Mouse (Mus musculus): ENCODE measurements around the gene Tmem245. TPM values are rescaled to one million over a fixed set of nuclear protein-coding genes. Genes with fewer than 3 reads are reported as not detected.

Gene Tmem245
- polyA plus RNA-seq, 2 experiments, result 1.4 to 2.0 TPM

DNA sequence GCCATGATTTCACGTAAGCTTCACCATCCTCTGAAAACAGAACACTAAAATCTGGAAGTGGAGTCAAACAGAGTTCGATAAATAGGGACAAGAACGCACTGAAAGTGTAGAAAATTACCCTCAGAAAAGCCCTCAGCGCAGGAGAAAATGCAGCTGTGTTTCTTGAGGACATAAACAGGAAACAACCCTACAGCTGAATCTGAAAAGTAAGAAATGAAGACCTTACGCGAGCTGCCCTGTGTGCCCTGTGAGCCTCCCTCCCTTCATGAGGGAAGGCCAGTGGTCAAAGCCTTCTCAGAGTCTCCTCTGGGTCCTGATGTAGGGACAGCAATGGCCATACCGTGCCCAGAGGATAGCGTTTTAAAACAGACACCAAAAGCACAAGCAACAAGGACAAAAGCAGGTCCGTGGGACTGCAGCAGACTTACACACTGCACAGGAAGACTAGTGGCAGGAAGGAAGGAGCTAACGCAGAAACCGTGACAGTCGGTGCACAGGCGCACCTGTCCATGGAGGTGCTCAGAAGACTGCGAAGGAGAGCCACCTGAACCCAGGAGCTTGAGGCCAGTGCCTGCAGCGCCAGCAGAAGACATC is 31.4 kb downstream of the Tmem245 start:
- H3K27ac ChIP-seq, result no peak overlapping the region
- H3K9me3 ChIP-seq (ENCODE audit: control insufficient read depth, low read length), result no peaks in the 10 kb centered on the region
- WGBS (ENCODE audit: insufficient replicate concordance), result 80% methylated on average over 15 of the region's 15 CpGs
- H3K4me2 ChIP-seq (ENCODE audit: low read depth), result no peak overlapping the region
- DNase-seq (ENCODE audit: low read depth in 3 of 3, low spot score in 3 of 3) (no peak), ATAC-seq (ENCODE audit: insufficient read depth) (no peak)
- H3K4me1 ChIP-seq (replicated peaks; ENCODE audit: control insufficient read depth in 2 of 2, insufficient read depth in 2 of 2, low read length in 1 of 2), result no peaks in the 10 kb centered on the region
- TF ChIP-seq CTCF (IDR thresholded peaks at IDR 0.05; ENCODE audit: low read depth) (no peak), EP300 (IDR thresholded peaks at IDR 0.05; ENCODE audit: low read depth) (no peak)
- no peaks in the 10 kb centered on the region for H3K27me3 ChIP-seq (ENCODE audit: control insufficient read depth, insufficient read depth, low read length)
- H3K9ac ChIP-seq (replicated peaks), result no peak overlapping the region
- H3K36me3 ChIP-seq (replicated peaks; ENCODE audit: control insufficient read depth, insufficient read depth, low read depth), result peaks cover 7% of the 10 kb centered on the region
- no peak overlapping the region for H3K4me3 ChIP-seq (ENCODE audit: insufficient read depth in 1 of 2, low read depth in 2 of 2, low read length in 2 of 2)

- TF ChIP-seq EP300 (IDR thresholded peaks at IDR 0.05; ENCODE audit: low read depth) (no peak), CTCF (IDR thresholded peaks at IDR 0.05; ENCODE audit: low read depth) (no peak)
- H3K27ac ChIP-seq, result no peak overlapping the region
- no peaks in the 10 kb centered on the region for H3K27me3 ChIP-seq (ENCODE audit: control insufficient read depth, insufficient read depth, low read length)
- H3K4me2 ChIP-seq (ENCODE audit: low read depth), result no peak overlapping the region
- H3K9ac ChIP-seq (replicated peaks), result no peak overlapping the region
- H3K36me3 ChIP-seq (replicated peaks; ENCODE audit: control insufficient read depth, insufficient read depth, low read depth), result peaks cover 7% of the 10 kb centered on the region
- 74% methylated on average over 1 of the region's 1 CpGs for WGBS (ENCODE audit: insufficient replicate concordance)
- no peaks in the 10 kb centered on the region for H3K4me1 ChIP-seq (replicated peaks; ENCODE audit: control insufficient read depth in 2 of 2, insufficient read depth in 2 of 2, low read length in 1 of 2)
- DNase-seq (ENCODE audit: low read depth in 3 of 3, low spot score in 3 of 3) (no peak), ATAC-seq (ENCODE audit: insufficient read depth) (no peak)
- no peaks in the 10 kb centered on the region for H3K9me3 ChIP-seq (ENCODE audit: control insufficient read depth, low read length)
- H3K4me3 ChIP-seq (ENCODE audit: insufficient read depth in 1 of 2, low read depth in 2 of 2, low read length in 2 of 2), result no peak overlapping the region
These were observed 32.5 kb downstream of the Tmem245 start for GRCm38 (mm10) chr4:56914761-56915160.

DNA sequence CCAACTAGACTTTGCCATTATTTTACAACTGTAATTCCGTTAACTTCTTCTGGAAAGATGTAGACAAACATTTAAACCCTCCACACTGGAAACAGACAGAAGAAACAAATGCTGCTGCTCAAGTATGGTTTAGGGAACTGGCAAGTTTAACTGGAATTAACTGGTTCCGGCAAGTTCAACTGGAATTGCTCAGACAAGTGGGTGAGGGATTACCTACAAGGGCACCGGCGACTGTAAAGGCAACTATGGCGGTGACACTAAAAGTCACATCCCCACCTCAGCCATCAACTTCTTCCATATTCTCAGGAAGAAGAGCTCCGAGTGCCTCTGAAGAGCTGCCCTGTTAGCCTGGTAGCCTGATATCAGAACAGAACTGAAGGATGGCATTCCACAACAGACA is 32.9 kb downstream of the Tmem245 start:
- Histone ChIP-seq H3K27ac (no peak overlapping the region), H3K27me3 (ENCODE audit: control insufficient read depth, insufficient read depth, low read length) (no peaks in the 10 kb centered on the region), H3K4me2 (ENCODE audit: low read depth) (no peak overlapping the region), H3K9ac (replicated peaks) (no peak overlapping the region), H3K9me3 (ENCODE audit: control insufficient read depth, low read length) (no peaks in the 10 kb centered on the region), H3K4me1 (replicated peaks; ENCODE audit: control insufficient read depth in 2 of 2, insufficient read depth in 2 of 2, low read length in 1 of 2) (no peaks in the 10 kb centered on the region), H3K36me3 (replicated peaks; ENCODE audit: control insufficient read depth, insufficient read depth, low read depth) (peaks cover 7% of the 10 kb centered on the region), H3K4me3 (ENCODE audit: insufficient read depth in 1 of 2, low read depth in 2 of 2, low read length in 2 of 2) (no peak overlapping the region)
- DNase-seq (ENCODE audit: low read depth in 3 of 3, low spot score in 3 of 3) (no peak), ATAC-seq (ENCODE audit: insufficient read depth) (no peak)
- no peak for TF ChIP-seq EP300 (IDR thresholded peaks at IDR 0.05; ENCODE audit: low read depth)
- TF ChIP-seq CTCF (IDR thresholded peaks at IDR 0.05; ENCODE audit: low read depth), result no peak
- 80% methylated on average over 6 of the region's 6 CpGs for WGBS (ENCODE audit: insufficient replicate concordance)

GRCm38 (mm10) chr4:56912382-56913001 is 34.7 kb downstream of the Tmem245 start:
- Histone ChIP-seq H3K36me3 (replicated peaks; ENCODE audit: control insufficient read depth, insufficient read depth, low read depth) (peaks cover 7% of the 10 kb centered on the region), H3K9me3 (ENCODE audit: control insufficient read depth, low read length) (no peaks in the 10 kb centered on the region), H3K4me3 (ENCODE audit: insufficient read depth in 1 of 2, low read depth in 2 of 2, low read length in 2 of 2) (no peak overlapping the region), H3K27me3 (ENCODE audit: control insufficient read depth, insufficient read depth, low read length) (no peaks in the 10 kb centered on the region), H3K4me2 (ENCODE audit: low read depth) (no peak overlapping the region), H3K4me1 (replicated peaks; ENCODE audit: control insufficient read depth in 2 of 2, insufficient read depth in 2 of 2, low read length in 1 of 2) (no peaks in the 10 kb centered on the region), H3K27ac (no peak overlapping the region), H3K9ac (replicated peaks) (no peak overlapping the region)
- ATAC-seq (ENCODE audit: insufficient read depth), result no peak
- DNase-seq (ENCODE audit: low read depth in 3 of 3, low spot score in 3 of 3), result no peak
- TF ChIP-seq CTCF (IDR thresholded peaks at IDR 0.05; ENCODE audit: low read depth), result no peak
- TF ChIP-seq EP300 (IDR thresholded peaks at IDR 0.05; ENCODE audit: low read depth), result no peak
- 79% methylated on average over 7 of the region's 7 CpGs for WGBS (ENCODE audit: insufficient replicate concordance)

GRCm38 (mm10) chr4:56909568-56909967 is 37.7 kb downstream of the Tmem245 start:
- Histone ChIP-seq H3K27ac (no peak overlapping the region), H3K9ac (replicated peaks) (no peak overlapping the region), H3K4me3 (ENCODE audit: insufficient read depth in 1 of 2, low read depth in 2 of 2, low read length in 2 of 2) (no peak overlapping the region), H3K9me3 (ENCODE audit: control insufficient read depth, low read length) (no peaks in the 10 kb centered on the region), H3K4me2 (ENCODE audit: low read depth) (no peak overlapping the region), H3K4me1 (replicated peaks; ENCODE audit: control insufficient read depth in 2 of 2, insufficient read depth in 2 of 2, low read length in 1 of 2) (no peaks in the 10 kb centered on the region), H3K36me3 (replicated peaks; ENCODE audit: control insufficient read depth, insufficient read depth, low read depth) (peaks cover 7% of the 10 kb centered on the region), H3K27me3 (ENCODE audit: control insufficient read depth, insufficient read depth, low read length) (no peaks in the 10 kb centered on the region)
- ATAC-seq (ENCODE audit: insufficient read depth), result no peak
- WGBS (ENCODE audit: insufficient replicate concordance), result 70% methylated on average over 3 of the region's 3 CpGs
- no peak for TF ChIP-seq CTCF (IDR thresholded peaks at IDR 0.05; ENCODE audit: low read depth)
- TF ChIP-seq EP300 (IDR thresholded peaks at IDR 0.05; ENCODE audit: low read depth), result no peak
- no peak for DNase-seq (ENCODE audit: low read depth in 3 of 3, low spot score in 3 of 3)
